Mouse (Mus musculus) 3T3-L1 (cell line): ENCODE data around the gene Olfr780.
"Not testable (repeated sequence)": the region's sequence is repeated elsewhere in the genome, so short reads cannot be mapped to it uniquely, and the experiment has no call there.

ENCODE experiments used
- DNase-seq: peaks from one replicate; pipeline ENCODE4 v3.0.0-alpha.2; 2015; ENCODE audit warnings: low read depth, low spot score

Olfr780 gene

GRCm38 (mm10) chr10:129317817-129318216 is at the start of gene Olfr780:
Olfr780 (plus strand) TSS chr10:129318117.
- no peak for DNase-seq

DNA sequence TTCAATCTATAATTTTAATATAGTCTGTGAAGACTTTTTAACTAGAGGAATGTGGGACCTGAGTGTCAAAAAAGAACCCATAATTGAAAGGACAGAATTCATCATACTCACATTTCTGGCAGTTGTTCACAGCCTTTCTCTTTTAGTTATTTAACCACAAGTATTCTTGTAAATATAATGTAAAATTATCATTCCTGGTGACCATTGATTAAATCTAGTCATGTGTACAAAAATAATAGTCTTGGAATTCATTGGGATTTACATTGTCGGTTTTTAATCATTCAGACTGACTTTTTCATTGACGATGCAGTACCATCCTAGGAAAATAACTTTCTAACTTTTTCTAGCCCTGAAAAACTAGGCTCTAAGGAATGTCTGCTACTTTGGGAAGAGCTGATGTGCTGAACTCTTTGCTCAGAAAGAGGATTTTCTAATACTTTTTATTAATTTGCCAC is 46.8 kb upstream of the Olfr780 start, which contains the start of gene Olfr777:
Olfr777 (minus strand) TSS at position 405 of the 455 bp plus-strand sequence.
- no peak for DNase-seq

DNA sequence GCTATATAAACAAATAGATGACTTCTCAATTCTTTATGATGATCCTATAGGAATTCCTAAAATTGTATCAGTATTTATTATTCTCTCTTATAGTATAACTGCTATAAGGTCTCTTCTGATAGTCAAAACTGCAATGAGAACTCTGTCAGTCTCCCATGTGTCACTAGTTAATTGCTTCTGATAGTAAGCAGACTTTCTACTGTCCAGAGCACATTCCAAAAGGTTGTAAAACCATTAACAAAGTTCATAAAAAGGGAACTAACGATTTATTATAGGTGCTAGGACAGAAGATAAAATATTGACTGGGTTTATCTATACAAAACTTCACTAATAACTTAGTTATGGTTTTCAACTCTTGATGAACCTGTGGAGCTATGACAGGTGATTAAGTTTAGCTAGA is 4.9 kb upstream of the Olfr780 start:
- DNase-seq: not testable (repeated sequence)

DNA sequence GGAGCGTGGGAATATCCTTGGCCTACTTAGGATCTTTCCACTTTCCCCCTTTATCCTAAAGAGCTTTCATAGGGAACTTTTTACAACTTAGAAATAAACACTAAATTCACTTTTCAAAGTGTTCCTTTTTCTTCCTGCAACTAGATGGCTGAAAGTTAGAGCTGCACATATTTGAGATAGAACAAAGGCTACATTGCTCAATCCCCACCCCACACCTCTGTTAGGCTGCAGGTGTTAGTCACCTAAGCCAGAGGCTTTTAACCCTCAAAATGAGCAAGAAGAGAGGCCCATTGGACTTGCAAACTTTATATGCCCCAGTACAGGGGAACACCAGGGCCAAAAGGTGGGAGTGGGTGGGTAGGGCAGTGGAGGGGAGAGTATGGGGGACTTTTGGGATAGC is 4.4 kb upstream of the Olfr780 start:
- DNase-seq: not testable (repeated sequence)

GRCm38 (mm10) chr10:129328554-129328953 is 10.6 kb downstream of the Olfr780 start, which contains the start of gene Olfr781:
Olfr781 (plus strand) TSS chr10:129328854.
- no peak for DNase-seq

DNA sequence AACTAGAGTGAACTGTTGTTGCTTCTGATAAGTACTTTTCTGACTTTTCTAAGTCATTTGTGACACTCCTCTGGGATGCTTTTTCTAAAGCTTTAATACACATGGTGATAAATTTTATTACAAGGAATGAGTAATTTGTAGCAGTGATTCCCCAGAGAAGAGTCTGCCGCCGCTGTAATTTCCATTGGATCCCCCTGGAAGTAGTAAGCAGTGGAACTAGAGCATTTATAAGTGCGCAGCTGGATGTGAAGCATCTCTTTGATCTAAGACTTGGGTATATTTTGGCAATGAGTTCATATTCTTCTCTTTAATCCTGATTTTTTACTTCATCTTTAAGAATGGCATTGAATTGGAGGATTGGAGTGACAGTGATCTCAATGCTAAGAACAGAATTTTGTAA is 30.6 kb downstream of the Olfr780 start, which contains the start of gene Olfr782:
Olfr782 (plus strand) TSS at position 301 of the 400 bp plus-strand sequence.
- DNase-seq: no peak

- DNase-seq: not testable (repeated sequence)
Measured at GRCm38 (mm10) chr10:129352475-129352874, 34.6 kb downstream of the Olfr780 start.

DNA sequence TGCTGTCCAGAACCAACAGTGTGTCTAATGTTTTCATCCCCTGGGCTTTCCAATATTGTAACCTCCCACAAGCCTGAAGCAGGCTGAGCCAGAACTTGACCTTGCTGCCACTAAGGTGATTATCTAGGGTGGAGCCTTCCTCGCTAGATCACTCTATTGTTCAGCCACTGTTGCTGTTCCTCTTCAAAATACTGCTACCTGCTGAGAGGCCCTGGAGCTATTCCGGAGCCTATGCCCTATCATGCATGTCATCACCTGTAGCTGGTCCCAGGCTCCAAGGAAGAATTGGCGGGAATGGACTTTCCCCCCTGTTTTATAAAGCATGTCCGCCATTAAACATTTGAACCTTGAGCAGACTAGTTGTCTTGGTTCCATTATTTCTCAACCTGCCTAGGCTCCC is 38.6 kb downstream of the Olfr780 start:
- DNase-seq: not testable (repeated sequence)

- DNase-seq: no peak
Measured at GRCm38 (mm10) chr10:129357307-129357706, 39.4 kb downstream of the Olfr780 start.
